Mouse (Mus musculus) embryonic fibroblast, embryonic 13.5 days (primary cell): ENCODE data around the gene Macrod1.

Experiments
- CTCF ChIP-seq: IDR thresholded peaks from 2 replicates; pipeline ENCODE4 v1.5.1; 2011; ENCODE audit warnings: mild to moderate bottlenecking, control low read depth, low read length, moderate library complexity, borderline replicate concordance; ENCODE audit not compliant: insufficient read depth
- POLR2A ChIP-seq: IDR thresholded peaks from 2 replicates; pipeline ENCODE4 v1.6.1; 2011; ENCODE audit warnings: low read depth, mild to moderate bottlenecking, control low read depth, low read length, moderate library complexity

- TF ChIP-seq CTCF (peak; percentile 100), POLR2A (no peak)
These were observed 8.0 kb downstream of the Macrod1 start for GRCm38 (mm10) chr19:7064571-7064970.
